Mouse (Mus musculus) hindbrain, postnatal 0 days (tissue): ENCODE data around the gene Hsd17b1. TPM values are rescaled to one million over a fixed set of nuclear protein-coding genes. Genes with fewer than 3 reads are reported as not detected.

Experiments
- ATAC-seq: fragments of 200-750 bp; cut with Nextera tagmentation; 2 replicates; pipeline ENCODE4 v1.8.0; 2017; ENCODE audit warnings: mild to moderate bottlenecking, moderate TSS enrichment, moderate library complexity
- DNase-seq: peaks from one replicate; pipeline ENCODE4 v3.0.0-alpha.2; 2015; ENCODE audit warnings: low spot score
- H3K27ac ChIP-seq: fragments of 300-500 bp; sonication (generic); 2 replicates; pipeline ENCODE4 v1.5.1; 2014; ENCODE audit warnings: mild to moderate bottlenecking
- H3K27me3 ChIP-seq: fragments of 300-500 bp; sonication (generic); 2 replicates; pipeline ENCODE4 v1.6.1; 2014; ENCODE audit warnings: low read length, mixed read lengths; ENCODE audit not compliant: insufficient read depth
- H3K36me3 ChIP-seq: fragments of 300-500 bp; sonication (generic); 2 replicates; pipeline ENCODE4 v1.6.1; 2014; ENCODE audit warnings: low read length, mixed read lengths; ENCODE audit not compliant: insufficient read depth
- H3K4me1 ChIP-seq: fragments of 300-500 bp; sonication (generic); 2 replicates; pipeline ENCODE4 v1.6.1; 2014; ENCODE audit warnings: antibody characterized with exemption, low read length, mixed read lengths; ENCODE audit not compliant: insufficient read depth
- H3K4me2 ChIP-seq: fragments of 300-500 bp; sonication (generic); 2 replicates; pipeline ENCODE4 v1.6.1; 2014; ENCODE audit warnings: low read depth, mild to moderate bottlenecking, low read length, moderate library complexity, mixed read lengths
- H3K4me3 ChIP-seq: fragments of 300-500 bp; sonication (generic); 2 replicates; pipeline ENCODE4 v1.5.1; 2014; ENCODE audit warnings: low read length
- H3K9ac ChIP-seq: fragments of 300-500 bp; sonication (generic); replicated peaks from 2 replicates; pipeline ENCODE4 v1.6.1; 2014; ENCODE audit warnings: mild to moderate bottlenecking, low read length, moderate library complexity, mixed read lengths
- H3K9me3 ChIP-seq: fragments of 300-500 bp; sonication (generic); 2 replicates; pipeline ENCODE4 v1.6.1; 2016; ENCODE audit warnings: low read length, mixed read lengths
- CTCF ChIP-seq: IDR thresholded peaks from 2 replicates; pipeline ENCODE4 v1.5.1; 2016; ENCODE audit warnings: antibody characterized with exemption, control low read depth, low read depth
- WGBS: fragments of 180-500 bp; shearing (Covaris S2); extraction: QIAGEN DNeasy Blood & Tissue Kit; methylation state at CpG from one replicate; pipeline ENCODE4 v1.1.7; 2014; 5-methylcytosine and 5-hydroxymethylcytosine counted together
- polyA plus RNA-seq: library from polyadenylated mRNA; unstranded; fragments of >200 nt; fragmentation: Nextera tagmentation; extraction: Ambion mirVana; gene quantifications from 2 replicates; pipeline ENCODE4 v1.2.1, GENCODE M21; 2015
- total RNA-seq: library from RNA; depleted of rRNA; stranded (reverse); fragments of >200 nt; gene quantifications from 2 replicates; pipeline ENCODE4 v1.2.3, GENCODE M21; 2014

Gene Hsd17b1
- total and polyA plus RNA-seq, 2 experiments from 2014 or later, result 0.16 TPM; not detected in 1

GRCm38 (mm10) chr11:101083083-101083697 lies 5.0 kb downstream of the Hsd17b1 start:
- Histone ChIP-seq H3K36me3 (no peaks in the 10 kb centered on the region), H3K4me3 (peak overlapping the region; percentile 75), H3K4me1 (peaks cover 27% of the 10 kb centered on the region), H3K4me2 (peak overlapping the region; percentile 100), H3K9ac (peak overlapping the region; percentile 90), H3K27ac (peak overlapping the region; percentile 94), H3K9me3 (no peaks in the 10 kb centered on the region), H3K27me3 (peaks cover 18% of the 10 kb centered on the region)
- no peak for TF ChIP-seq CTCF
- no peak for ATAC-seq
- WGBS, result 31% methylated on average over 19 of the region's 19 CpGs
- DNase-seq, result no peak

- ATAC-seq, result no peak
- H3K27ac ChIP-seq, result no peak overlapping the region
- H3K9me3 ChIP-seq, result no peaks in the 10 kb centered on the region
- H3K9ac ChIP-seq, result no peak overlapping the region
- peaks cover 27% of the 10 kb centered on the region for H3K4me1 ChIP-seq
- H3K4me2 ChIP-seq, result no peak overlapping the region
- no peak for TF ChIP-seq CTCF
- H3K4me3 ChIP-seq, result no peak overlapping the region
- peaks cover 9% of the 10 kb centered on the region; the same call in 1 of the 2 replicates for H3K36me3 ChIP-seq
- peaks cover 8% of the 10 kb centered on the region for H3K27me3 ChIP-seq
- 80% methylated on average over 14 of the region's 14 CpGs for WGBS
- DNase-seq, result no peak
Observed at GRCm38 (mm10) chr11:101084246-101084645, 6.0 kb downstream of the Hsd17b1 start.

GRCm38 (mm10) chr11:101084811-101085210 lies 6.6 kb downstream of the Hsd17b1 start:
- Histone ChIP-seq H3K27me3 (peaks cover 2% of the 10 kb centered on the region; the same call in 1 of the 2 replicates), H3K4me1 (peaks cover 27% of the 10 kb centered on the region), H3K9me3 (no peaks in the 10 kb centered on the region), H3K9ac (no peak overlapping the region), H3K4me2 (no peak overlapping the region), H3K27ac (no peak overlapping the region), H3K4me3 (no peak overlapping the region), H3K36me3 (peaks cover 15% of the 10 kb centered on the region; the same call in 1 of the 2 replicates)
- DNase-seq (no peak), ATAC-seq (no peak)
- 93% methylated on average over 12 of the region's 12 CpGs for WGBS
- TF ChIP-seq CTCF, result no peak

GRCm38 (mm10) chr11:101085617-101086322 lies 7.6 kb downstream of the Hsd17b1 start:
- no peak for DNase-seq
- peaks cover 24% of the 10 kb centered on the region; the same call in 1 of the 2 replicates for H3K36me3 ChIP-seq
- no peaks in the 10 kb centered on the region for H3K9me3 ChIP-seq
- no peak overlapping the region for H3K9ac ChIP-seq
- no peaks in the 10 kb centered on the region for H3K27me3 ChIP-seq
- H3K4me1 ChIP-seq, result peaks cover 27% of the 10 kb centered on the region
- 93% methylated on average over 18 of the region's 18 CpGs for WGBS
- peak overlapping the region; percentile 91; the same call in 1 of the 2 replicates for H3K27ac ChIP-seq
- peak overlapping the region; percentile 98; the same call in 1 of the 2 replicates for H3K4me2 ChIP-seq
- no peak overlapping the region for H3K4me3 ChIP-seq
- no peak for ATAC-seq
- no peak for TF ChIP-seq CTCF

- peaks cover 30% of the 10 kb centered on the region for H3K36me3 ChIP-seq
- H3K4me1 ChIP-seq, result peaks cover 27% of the 10 kb centered on the region
- peak overlapping the region; percentile 92; the same call in 1 of the 2 replicates for H3K9ac ChIP-seq
- peak overlapping the region; percentile 98 for H3K4me2 ChIP-seq
- DNase-seq (peak; percentile 33), ATAC-seq (no peak)
- no peaks in the 10 kb centered on the region for H3K9me3 ChIP-seq
- H3K27me3 ChIP-seq, result no peaks in the 10 kb centered on the region
- 66% methylated on average over 6 of the region's 6 CpGs for WGBS
- H3K27ac ChIP-seq, result peak overlapping the region; percentile 91
- no peak for TF ChIP-seq CTCF
- peak overlapping the region; percentile 75; the same call in 1 of the 2 replicates for H3K4me3 ChIP-seq
Observed at GRCm38 (mm10) chr11:101086323-101086674, 8.1 kb downstream of the Hsd17b1 start.

GRCm38 (mm10) chr11:101086756-101087681 lies 8.8 kb downstream of the Hsd17b1 start, which contains the start of gene Mlx:
Mlx (plus strand) TSS chr11:101087277.
- H3K4me1 ChIP-seq, result peaks cover 25% of the 10 kb centered on the region
- peak within 1 kb of the TSS; percentile 91 for H3K27ac ChIP-seq
- H3K36me3 ChIP-seq, result peaks cover 36% of the 10 kb centered on the region
- 1% methylated on average over 52 of the region's 52 CpGs for WGBS
- no peaks in the 10 kb centered on the region for H3K27me3 ChIP-seq
- H3K9me3 ChIP-seq, result no peaks in the 10 kb centered on the region
- H3K4me2 ChIP-seq, result peak within 1 kb of the TSS; percentile 98
- ATAC-seq, result peak; percentile 86
- peak; percentile 97 for DNase-seq
- peak within 1 kb of the TSS; percentile 75 for H3K4me3 ChIP-seq
- no peak for TF ChIP-seq CTCF
- H3K9ac ChIP-seq, result peak within 1 kb of the TSS; percentile 92
